Mouse (Mus musculus): ENCODE results near the gene Olfr1252. TPM values are rescaled to one million over a fixed set of nuclear protein-coding genes. Genes with fewer than 3 reads are reported as not detected.

The Olfr1252 gene
- polyA plus RNA-seq (2014; fragmentation: Nextera tagmentation; extraction: Ambion mirVana), result not detected in 2 replicates

GRCm38 (mm10) chr2:89724912-89725311 is at the start of gene Olfr1252:
Gene Olfr1252, minus strand, starts transcription at chr2:89725012.
- Histone ChIP-seq H3K4me1 (ENCODE audit: control insufficient read depth, insufficient read depth, low read length) (no peaks in the 10 kb centered on the region), H3K4me3 (ENCODE audit: low read depth, low read length) (no peak within 1 kb of the TSS), H3K27ac (replicated peaks; ENCODE audit: low read depth, low read length) (no peak within 1 kb of the TSS), H3K9me3 (ENCODE audit: control insufficient read depth, low read length) (no peaks in the 10 kb centered on the region), H3K36me3 (ENCODE audit: control insufficient read depth, insufficient read depth, low read length) (no peaks in the 10 kb centered on the region), H3K27me3 (ENCODE audit: control insufficient read depth, insufficient read depth, low read length) (no peaks in the 10 kb centered on the region), H3K9ac (ENCODE audit: low read length) (no peak within 1 kb of the TSS), H3K4me2 (ENCODE audit: low read depth, severe bottlenecking) (no peak within 1 kb of the TSS)
- WGBS, result 68% methylated on average over 1 of the region's 1 CpGs
- no peak for DNase-seq (ENCODE audit: low spot score)
- ATAC-seq (ENCODE audit: insufficient number of reproducible peaks, low FRiP score, low TSS enrichment, low read depth), result no peak

DNA sequence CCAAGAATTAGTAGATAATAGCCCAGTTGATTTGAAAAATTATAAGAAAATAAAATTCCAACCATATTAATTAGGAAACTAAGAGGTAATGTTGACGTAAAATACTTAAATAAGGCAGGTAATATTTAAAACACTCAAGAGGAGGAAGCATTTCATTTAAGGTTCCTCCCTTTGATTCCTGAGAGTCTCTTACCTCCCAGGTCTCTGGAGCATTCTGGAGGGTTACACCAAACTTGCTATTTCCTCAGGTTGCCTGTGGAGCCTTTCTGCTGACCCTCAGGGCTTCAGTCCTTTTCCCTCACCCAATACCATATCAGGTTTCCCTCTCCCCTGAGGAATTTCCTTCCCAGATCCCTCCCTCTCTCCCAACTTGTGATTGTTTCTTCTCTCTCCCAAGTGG is 32.2 kb upstream of the Olfr1252 start, which contains the start of gene Olfr1253:
TSS of gene Olfr1253 (minus strand) at position 101 of the 400 bp plus-strand sequence.
- no peak within 1 kb of the TSS for H3K4me3 ChIP-seq (ENCODE audit: low read depth, low read length)
- H3K27ac ChIP-seq (replicated peaks; ENCODE audit: low read depth, low read length), result no peak within 1 kb of the TSS
- 88% methylated on average over 1 of the region's 1 CpGs for WGBS
- H3K36me3 ChIP-seq (ENCODE audit: control insufficient read depth, insufficient read depth, low read length), result no peaks in the 10 kb centered on the region
- H3K27me3 ChIP-seq (ENCODE audit: control insufficient read depth, insufficient read depth, low read length), result no peaks in the 10 kb centered on the region
- ATAC-seq (ENCODE audit: insufficient number of reproducible peaks, low FRiP score, low TSS enrichment, low read depth), result no peak
- DNase-seq (ENCODE audit: low spot score), result no peak
- H3K9me3 ChIP-seq (ENCODE audit: control insufficient read depth, low read length), result no peaks in the 10 kb centered on the region
- H3K4me1 ChIP-seq (ENCODE audit: control insufficient read depth, insufficient read depth, low read length), result no peaks in the 10 kb centered on the region
- H3K9ac ChIP-seq (ENCODE audit: low read length), result no peak within 1 kb of the TSS
- no peak within 1 kb of the TSS for H3K4me2 ChIP-seq (ENCODE audit: low read depth, severe bottlenecking)

GRCm38 (mm10) chr2:89691980-89692379 is 32.8 kb downstream of the Olfr1252 start:
- Histone ChIP-seq H3K36me3 (ENCODE audit: control insufficient read depth, insufficient read depth, low read length) (no peaks in the 10 kb centered on the region), H3K9me3 (ENCODE audit: control insufficient read depth, low read length) (no peaks in the 10 kb centered on the region), H3K27ac (replicated peaks; ENCODE audit: low read depth, low read length) (no peak overlapping the region), H3K4me3 (ENCODE audit: low read depth, low read length) (no peak overlapping the region), H3K27me3 (ENCODE audit: control insufficient read depth, insufficient read depth, low read length) (no peaks in the 10 kb centered on the region), H3K4me2 (ENCODE audit: low read depth, severe bottlenecking) (no peak overlapping the region), H3K9ac (ENCODE audit: low read length) (no peak overlapping the region), H3K4me1 (ENCODE audit: control insufficient read depth, insufficient read depth, low read length) (no peaks in the 10 kb centered on the region)
- WGBS, result 82% methylated on average over 6 of the region's 6 CpGs
- DNase-seq (ENCODE audit: low spot score), result no peak
- no peak for ATAC-seq (ENCODE audit: insufficient number of reproducible peaks, low FRiP score, low TSS enrichment, low read depth)

DNA sequence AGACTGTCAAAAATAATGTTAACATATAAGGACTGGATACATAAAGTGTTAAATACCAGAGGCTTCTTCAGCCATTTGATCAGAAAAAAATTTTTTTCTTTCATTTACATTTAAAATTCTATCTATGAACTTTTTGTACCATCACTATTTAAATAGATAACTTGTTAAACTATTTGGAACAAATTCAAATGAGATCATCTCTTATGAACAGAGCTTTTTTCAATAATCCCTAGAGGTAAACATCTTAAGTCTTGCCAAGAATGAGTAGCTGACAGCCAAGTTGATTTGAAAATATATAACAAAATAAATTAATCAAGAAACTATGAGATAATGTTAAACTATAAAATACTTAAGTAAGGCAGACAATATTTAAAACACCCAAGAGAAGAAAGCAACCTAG is 53.0 kb downstream of the Olfr1252 start, which contains the start of gene Olfr1251:
TSS of gene Olfr1251 (minus strand) at position 101 of the 400 bp plus-strand sequence.
- no peak within 1 kb of the TSS for H3K27ac ChIP-seq (replicated peaks; ENCODE audit: low read depth, low read length)
- no peaks in the 10 kb centered on the region for H3K4me1 ChIP-seq (ENCODE audit: control insufficient read depth, insufficient read depth, low read length)
- no peak within 1 kb of the TSS for H3K9ac ChIP-seq (ENCODE audit: low read length)
- H3K4me2 ChIP-seq (ENCODE audit: low read depth, severe bottlenecking), result no peak within 1 kb of the TSS
- H3K4me3 ChIP-seq (ENCODE audit: low read depth, low read length), result no peak within 1 kb of the TSS
- H3K9me3 ChIP-seq (ENCODE audit: control insufficient read depth, low read length), result no peaks in the 10 kb centered on the region
- ATAC-seq (ENCODE audit: insufficient number of reproducible peaks, low FRiP score, low TSS enrichment, low read depth) (no peak), DNase-seq (ENCODE audit: low spot score) (no peak)
- no peaks in the 10 kb centered on the region for H3K27me3 ChIP-seq (ENCODE audit: control insufficient read depth, insufficient read depth, low read length)
- no peaks in the 10 kb centered on the region for H3K36me3 ChIP-seq (ENCODE audit: control insufficient read depth, insufficient read depth, low read length)

Other genes starting within 250 kb of the Olfr1252 start
- not detected in 2 replicates for gene Olfr1241, start 237.9 kb downstream of the Olfr1252 start, polyA plus RNA-seq (2014; fragmentation: Nextera tagmentation; extraction: Ambion mirVana)
- gene Olfr1242, start 226.7 kb downstream of the Olfr1252 start, polyA plus RNA-seq (2014; fragmentation: Nextera tagmentation; extraction: Ambion mirVana), result not detected in 2 replicates
- not detected in 2 replicates for gene Olfr1243, start 193.5 kb downstream of the Olfr1252 start, polyA plus RNA-seq (2014; fragmentation: Nextera tagmentation; extraction: Ambion mirVana)
- gene Olfr1245, start 146.6 kb downstream of the Olfr1252 start, polyA plus RNA-seq (2014; fragmentation: Nextera tagmentation; extraction: Ambion mirVana), result not detected in 2 replicates
- not detected in 2 replicates for gene Olfr1246, start 131.9 kb downstream of the Olfr1252 start, polyA plus RNA-seq (2014; fragmentation: Nextera tagmentation; extraction: Ambion mirVana)
- not detected in 2 replicates for gene Olfr1247, start 110.9 kb downstream of the Olfr1252 start, polyA plus RNA-seq (2014; fragmentation: Nextera tagmentation; extraction: Ambion mirVana)
- not detected in 2 replicates for gene Olfr1248, start 106.8 kb downstream of the Olfr1252 start, polyA plus RNA-seq (2014; fragmentation: Nextera tagmentation; extraction: Ambion mirVana)
- gene Olfr1249, start 90.0 kb downstream of the Olfr1252 start, polyA plus RNA-seq (2014; fragmentation: Nextera tagmentation; extraction: Ambion mirVana), result not detected in 2 replicates
- gene Olfr1250, start 63.5 kb downstream of the Olfr1252 start, polyA plus RNA-seq (2014; fragmentation: Nextera tagmentation; extraction: Ambion mirVana), result not detected in 2 replicates
- not detected in 2 replicates for gene Olfr1251, start 53.1 kb downstream of the Olfr1252 start, polyA plus RNA-seq (2014; fragmentation: Nextera tagmentation; extraction: Ambion mirVana)
- not detected in 2 replicates for gene Olfr1253, start 32.1 kb upstream of the Olfr1252 start, polyA plus RNA-seq (2014; fragmentation: Nextera tagmentation; extraction: Ambion mirVana)
- not detected in 2 replicates for gene Olfr1254, start 68.6 kb upstream of the Olfr1252 start, polyA plus RNA-seq (2014; fragmentation: Nextera tagmentation; extraction: Ambion mirVana)
- not detected in 2 replicates for gene Olfr1255, start 87.0 kb upstream of the Olfr1252 start, polyA plus RNA-seq (2014; fragmentation: Nextera tagmentation; extraction: Ambion mirVana)
- gene Olfr1256, start 116.5 kb upstream of the Olfr1252 start, polyA plus RNA-seq (2014; fragmentation: Nextera tagmentation; extraction: Ambion mirVana), result not detected in 2 replicates
- not detected in 2 replicates for gene Olfr48, start 123.2 kb upstream of the Olfr1252 start, polyA plus RNA-seq (2014; fragmentation: Nextera tagmentation; extraction: Ambion mirVana)
- gene Olfr1257, start 153.4 kb upstream of the Olfr1252 start, polyA plus RNA-seq (2014; fragmentation: Nextera tagmentation; extraction: Ambion mirVana), result not detected in 2 replicates
- gene Olfr1258, start 202.3 kb upstream of the Olfr1252 start, polyA plus RNA-seq (2014; fragmentation: Nextera tagmentation; extraction: Ambion mirVana), result not detected in 2 replicates
- gene Olfr1259, start 223.7 kb upstream of the Olfr1252 start, polyA plus RNA-seq (2014; fragmentation: Nextera tagmentation; extraction: Ambion mirVana), result not detected in 2 replicates
- not detected in 2 replicates for gene Olfr1260, start 249.3 kb upstream of the Olfr1252 start, polyA plus RNA-seq (2014; fragmentation: Nextera tagmentation; extraction: Ambion mirVana)

Data from limb, embryonic 11.5 days (tissue).